Mouse (Mus musculus) ES-E14 (cell line): ENCODE measurements at regions not wholly inside any gene's neighbourhood (a gene's known extent, or its start where the extent isn't known, plus 50 kb on each side); places are given as distances from the start of the nearest gene placed in this dataset.

Experiments used
- CHD2 ChIP-seq: IDR thresholded peaks from 2 replicates; pipeline ENCODE4 v1.6.1; 2014; ENCODE audit warnings: mild to moderate bottlenecking, low read depth, low read length, inconsistent platforms
- HCFC1 ChIP-seq: IDR thresholded peaks from 2 replicates; pipeline ENCODE4 v1.6.1; 2012; ENCODE audit warnings: low read length, inconsistent platforms, borderline replicate concordance; ENCODE audit not compliant: insufficient read depth
- MAFK ChIP-seq: IDR thresholded peaks from 2 replicates; pipeline ENCODE4 v1.6.1; 2014; ENCODE audit warnings: mild to moderate bottlenecking, low read depth, low read length, inconsistent platforms; ENCODE audit not compliant: insufficient read depth
- ZC3H11A ChIP-seq: IDR thresholded peaks from 2 replicates; pipeline ENCODE4 v1.6.1; 2012; ENCODE audit warnings: low read depth, mild to moderate bottlenecking, inconsistent platforms, low read length, borderline replicate concordance
- ZNF384 ChIP-seq: IDR thresholded peaks from 2 replicates; pipeline ENCODE4 v1.6.1; 2012; ENCODE audit warnings: low read depth, low read length, inconsistent platforms

GRCm38 (mm10) chr13:55963005-55963620 lies 127.1 kb upstream of the Pitx1 start:
- TF ChIP-seq ZNF384 (no peak), HCFC1 (no peak), MAFK (no peak), CHD2 (no peak), ZC3H11A (peak; percentile 61; the same call in 1 of the 2 replicates)
